Mouse (Mus musculus) forebrain, postnatal 0 days (tissue): ENCODE results near the gene Lclat1. TPM values are rescaled to one million over a fixed set of nuclear protein-coding genes. Genes with fewer than 3 reads are reported as not detected.

ENCODE experiments used
- ATAC-seq: fragments of 200-750 bp; cut with Nextera tagmentation; 2 replicates; pipeline ENCODE4 v1.8.0; 2017; ENCODE audit warnings: mild to moderate bottlenecking, moderate library complexity
- DNase-seq: peaks from one replicate; pipeline ENCODE4 v3.0.0-alpha.2; 2015
- H3K27ac ChIP-seq: fragments of 300-500 bp; sonication (generic); 2 replicates; pipeline ENCODE4 v1.5.1; 2014; ENCODE audit warnings: low read depth, mild to moderate bottlenecking, antibody characterized with exemption, low read length, moderate library complexity, mixed read lengths
- H3K27me3 ChIP-seq: fragments of 300-500 bp; sonication (generic); 2 replicates; pipeline ENCODE4 v1.6.1; 2014; ENCODE audit warnings: mild to moderate bottlenecking, low read length, mixed read lengths; ENCODE audit not compliant: insufficient read depth
- H3K36me3 ChIP-seq: fragments of 300-500 bp; sonication (generic); 2 replicates; pipeline ENCODE4 v1.6.1; 2014; ENCODE audit warnings: mild to moderate bottlenecking, moderate library complexity; ENCODE audit not compliant: insufficient read depth
- H3K4me1 ChIP-seq: fragments of 300-500 bp; sonication (generic); 2 replicates; pipeline ENCODE4 v1.6.1; 2014; ENCODE audit warnings: antibody characterized with exemption; ENCODE audit not compliant: insufficient read depth
- H3K4me2 ChIP-seq: fragments of 300-500 bp; sonication (generic); 2 replicates; pipeline ENCODE4 v1.6.1; 2014; ENCODE audit warnings: low read depth, mild to moderate bottlenecking, moderate library complexity
- H3K4me3 ChIP-seq: fragments of 300-500 bp; sonication (generic); 2 replicates; pipeline ENCODE4 v1.5.1; 2014; ENCODE audit warnings: low read depth, low read length, mixed read lengths
- H3K9ac ChIP-seq: fragments of 300-500 bp; sonication (generic); 2 replicates; pipeline ENCODE4 v1.6.1; 2014; ENCODE audit warnings: mild to moderate bottlenecking
- H3K9me3 ChIP-seq: fragments of 300-500 bp; sonication (generic); 2 replicates; pipeline ENCODE4 v1.6.1; 2016; ENCODE audit warnings: low read length
- CTCF ChIP-seq: sonication (generic); IDR thresholded peaks from 2 replicates; pipeline ENCODE4 v1.5.1; 2016; ENCODE audit warnings: antibody characterized with exemption, control low read depth, low read depth
- WGBS: fragments of 180-500 bp; shearing (Covaris S2); extraction: QIAGEN DNeasy Blood & Tissue Kit; methylation state at CpG from one replicate; pipeline ENCODE4 v1.1.7; 2014; 5-methylcytosine and 5-hydroxymethylcytosine counted together
- polyA plus RNA-seq: library from polyadenylated mRNA; unstranded; fragments of >200 nt; fragmentation: Nextera tagmentation; extraction: Ambion mirVana; gene quantifications from 2 replicates; pipeline ENCODE4 v1.2.1, GENCODE M21; 2015
- total RNA-seq: library from RNA; depleted of rRNA; stranded (reverse); fragments of >200 nt; gene quantifications from 2 replicates; pipeline ENCODE4 v1.2.3, GENCODE M21; 2014

The Lclat1 gene
- total and polyA plus RNA-seq, 2 experiments from 2014 or later, result 11.9 to 28.4 TPM

DNA sequence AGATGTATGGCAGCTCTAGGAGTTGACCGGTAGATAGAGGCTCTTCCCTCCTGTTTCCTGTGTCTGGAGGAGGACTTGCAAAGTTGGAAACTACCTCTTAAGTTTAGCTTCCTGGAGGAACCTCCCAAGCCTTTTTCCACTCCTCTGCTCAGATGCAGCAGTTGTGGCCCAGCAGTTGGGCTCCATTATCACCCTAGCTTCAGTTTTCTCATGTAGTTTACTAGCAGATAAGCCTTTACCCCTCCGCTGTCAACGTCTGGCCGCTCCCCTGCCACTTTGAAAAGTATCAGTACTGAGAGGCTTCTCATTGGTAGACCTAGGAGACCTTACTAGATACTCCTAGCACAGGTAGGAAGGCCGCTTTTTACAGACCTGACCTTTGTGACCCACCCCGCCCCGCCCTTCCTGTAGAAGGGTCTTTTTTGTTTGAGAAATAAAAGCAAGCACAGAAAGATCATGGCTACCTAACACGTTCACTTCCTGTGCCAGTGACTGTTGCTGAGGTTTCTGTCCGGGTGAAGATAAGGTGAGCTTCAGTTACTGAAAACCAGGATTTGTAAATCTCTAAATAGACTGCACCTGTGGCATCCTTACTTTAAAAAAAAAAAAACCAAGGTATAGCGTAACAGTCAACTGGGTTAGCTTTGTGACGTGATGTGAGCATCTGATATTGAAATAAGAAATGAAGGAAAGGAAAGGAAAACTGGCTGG lies 121.8 kb downstream of the Lclat1 start:
- 95% methylated on average over 11 of the region's 11 CpGs for WGBS
- TF ChIP-seq CTCF, result no peak
- no peak overlapping the region for H3K9ac ChIP-seq
- ATAC-seq (no peak), DNase-seq (no peak)
- H3K9me3 ChIP-seq, result no peaks in the 10 kb centered on the region
- H3K27me3 ChIP-seq, result no peaks in the 10 kb centered on the region
- H3K4me2 ChIP-seq, result no peak overlapping the region
- H3K4me1 ChIP-seq, result peaks cover 8% of the 10 kb centered on the region; the same call in 1 of the 2 replicates
- no peaks in the 10 kb centered on the region for H3K36me3 ChIP-seq
- no peak overlapping the region for H3K4me3 ChIP-seq
- no peak overlapping the region for H3K27ac ChIP-seq

DNA sequence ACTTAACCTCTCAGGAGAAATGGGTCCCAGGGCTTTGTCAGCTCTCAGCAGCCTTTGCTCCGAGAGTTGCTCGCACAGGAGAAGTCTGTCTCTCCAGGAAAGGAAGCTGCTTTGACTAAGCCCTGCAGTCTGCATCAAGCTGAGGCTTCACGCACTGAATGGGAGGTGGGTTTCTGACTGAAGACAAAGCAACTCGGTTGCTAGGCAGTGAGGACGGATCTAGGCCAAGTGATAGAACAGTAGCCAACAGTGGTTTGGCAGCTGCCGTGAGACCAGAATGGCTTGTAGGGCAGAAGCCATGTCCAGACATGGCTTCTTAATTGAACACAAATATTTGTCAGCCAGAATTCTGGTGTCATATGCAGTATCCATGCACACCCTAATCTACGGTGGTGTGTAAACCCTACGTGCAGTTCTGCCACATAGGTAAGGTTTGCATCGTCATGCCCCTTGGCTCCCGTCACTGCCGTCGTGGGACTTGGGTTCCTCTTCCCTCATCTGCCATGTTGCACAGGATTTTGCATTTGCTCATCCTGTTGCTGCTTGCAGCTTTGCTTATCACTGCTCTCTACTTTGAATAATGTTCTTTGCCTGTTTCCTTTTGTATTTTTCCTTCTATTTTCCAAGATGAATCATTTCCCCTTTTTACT lies 122.7 kb downstream of the Lclat1 start:
- Histone ChIP-seq H3K4me2 (no peak overlapping the region), H3K9ac (no peak overlapping the region)
- 50% methylated on average over 12 of the region's 12 CpGs for WGBS

DNA sequence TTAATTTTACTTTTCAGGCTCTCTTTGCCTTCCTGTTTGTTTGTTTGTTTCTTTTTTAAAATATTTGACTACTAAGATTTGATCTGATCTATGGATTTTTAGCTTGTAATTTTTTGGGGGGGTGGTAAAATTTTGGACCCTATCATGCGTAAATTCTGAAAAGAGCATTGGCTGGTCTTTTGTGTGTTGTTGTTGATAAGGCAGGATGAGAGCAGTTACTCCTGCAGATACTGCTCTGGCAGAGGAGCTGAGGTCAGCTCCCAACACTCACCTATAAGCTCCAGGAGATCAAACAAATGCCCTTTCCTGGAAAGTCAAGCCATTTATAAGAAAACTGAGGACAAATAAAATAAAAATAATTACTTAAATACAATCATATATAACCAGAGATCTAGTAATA lies 123.6 kb downstream of the Lclat1 start:
- 95% methylated on average over 1 of the region's 1 CpGs for WGBS
- Histone ChIP-seq H3K4me2 (no peak overlapping the region), H3K4me3 (no peak overlapping the region), H3K27ac (no peak overlapping the region), H3K9me3 (no peaks in the 10 kb centered on the region), H3K36me3 (no peaks in the 10 kb centered on the region), H3K4me1 (peaks cover 3% of the 10 kb centered on the region; the same call in 1 of the 2 replicates), H3K27me3 (no peaks in the 10 kb centered on the region), H3K9ac (no peak overlapping the region)
- no peak for ATAC-seq
- no peak for TF ChIP-seq CTCF
- no peak for DNase-seq

More for the DNA sequence above, 122.7 kb downstream of the Lclat1 start:
- H3K4me1 ChIP-seq, result peaks cover 8% of the 10 kb centered on the region; the same call in 1 of the 2 replicates
- H3K36me3 ChIP-seq, result no peaks in the 10 kb centered on the region
- no peak overlapping the region for H3K4me3 ChIP-seq
- no peaks in the 10 kb centered on the region for H3K9me3 ChIP-seq
- peak overlapping the region; percentile 37; the same call in 1 of the 2 replicates for H3K27ac ChIP-seq
- no peak for TF ChIP-seq CTCF
- ATAC-seq, result peak; percentile 75
- peak; percentile 64 for DNase-seq
- no peaks in the 10 kb centered on the region for H3K27me3 ChIP-seq

DNA sequence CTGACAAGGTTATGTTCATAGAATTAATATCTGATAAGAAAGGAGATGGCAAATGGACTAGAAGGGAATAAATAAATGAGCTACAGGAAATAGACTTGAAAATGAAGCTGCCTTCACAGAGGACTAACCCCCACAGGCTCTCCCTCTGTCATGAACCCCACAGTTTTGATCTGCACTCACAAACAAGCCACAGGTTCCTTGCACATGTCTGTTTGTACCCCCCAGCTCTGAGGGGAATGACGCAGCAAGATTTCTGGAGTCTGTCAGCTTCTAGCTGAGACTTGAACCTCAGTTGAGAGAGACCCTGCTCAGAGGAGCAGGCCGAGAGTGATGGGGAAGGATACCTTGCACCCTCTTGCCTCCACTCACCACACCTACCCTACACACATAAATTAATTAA lies 124.8 kb downstream of the Lclat1 start:
- no peaks in the 10 kb centered on the region for H3K27me3 ChIP-seq
- ATAC-seq (no peak), DNase-seq (no peak)
- WGBS, result 93% methylated on average over 2 of the region's 2 CpGs
- H3K36me3 ChIP-seq, result no peaks in the 10 kb centered on the region
- H3K4me1 ChIP-seq, result 0 out of 2 replicates have a peak, but pooled peaks cover 4% of the 10 kb centered on the region
- no peak overlapping the region for H3K4me2 ChIP-seq
- H3K9ac ChIP-seq, result no peak overlapping the region
- no peak overlapping the region for H3K27ac ChIP-seq
- H3K4me3 ChIP-seq, result no peak overlapping the region
- TF ChIP-seq CTCF, result no peak
- H3K9me3 ChIP-seq, result no peaks in the 10 kb centered on the region

DNA sequence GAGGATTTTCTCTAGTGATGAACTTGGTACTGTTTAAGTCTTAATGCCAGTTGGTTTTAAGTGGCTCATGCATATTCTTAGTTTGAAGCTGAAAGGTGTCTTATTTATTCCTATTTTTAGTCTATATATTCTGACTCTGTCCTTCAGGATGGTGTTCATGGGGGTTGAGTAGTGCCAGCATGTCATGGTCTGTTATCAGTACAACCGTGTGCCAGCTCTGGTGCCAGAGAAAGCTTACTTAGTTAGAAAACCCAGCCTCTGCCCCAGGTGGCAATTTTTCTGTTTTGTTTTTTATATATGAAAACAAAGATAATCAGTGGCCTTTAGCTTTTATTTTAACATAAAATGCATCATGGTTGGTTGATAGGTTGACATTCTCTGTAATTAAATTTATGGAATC lies 126.2 kb downstream of the Lclat1 start:
- H3K4me3 ChIP-seq, result no peak overlapping the region
- TF ChIP-seq CTCF, result no peak
- H3K9ac ChIP-seq, result no peak overlapping the region
- H3K4me1 ChIP-seq, result 0 out of 2 replicates have a peak, but pooled peaks cover 4% of the 10 kb centered on the region
- H3K36me3 ChIP-seq, result no peaks in the 10 kb centered on the region
- no peak overlapping the region for H3K27ac ChIP-seq
- ATAC-seq, result no peak
- WGBS, result 95% methylated on average over 1 of the region's 1 CpGs
- no peaks in the 10 kb centered on the region for H3K27me3 ChIP-seq
- DNase-seq, result no peak
- no peak overlapping the region for H3K4me2 ChIP-seq
- no peaks in the 10 kb centered on the region for H3K9me3 ChIP-seq

DNA sequence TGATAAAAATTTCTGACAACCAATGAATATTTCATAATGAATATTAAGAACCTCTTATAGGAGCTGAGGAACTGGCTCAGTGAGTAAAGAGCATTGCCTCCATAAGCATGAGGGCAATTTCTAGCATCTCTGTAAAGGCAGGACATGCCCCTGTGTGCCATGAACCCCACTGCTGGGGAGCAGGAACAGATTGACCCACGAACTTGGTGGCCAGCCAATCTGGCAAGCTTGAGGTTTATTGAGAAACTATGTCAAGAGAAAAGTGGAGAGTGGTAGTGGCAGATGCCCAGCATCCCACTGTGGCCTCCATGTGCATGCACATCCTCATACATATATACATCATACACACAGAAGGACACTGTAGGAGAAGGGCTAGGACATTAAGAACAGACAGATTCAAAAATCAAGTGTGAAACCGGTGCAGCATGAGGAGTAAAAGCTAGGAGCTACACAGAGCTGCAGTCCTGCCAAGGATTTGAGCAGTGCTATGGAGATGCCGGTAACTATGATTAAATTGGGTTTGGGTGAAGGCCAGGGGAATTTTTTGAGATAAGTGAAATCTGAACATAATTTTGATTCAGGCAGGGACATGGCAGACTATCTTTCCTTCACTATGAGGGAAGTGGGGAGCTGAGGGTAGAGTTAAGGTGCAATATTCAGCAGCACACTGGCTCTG lies 129.5 kb downstream of the Lclat1 start:
- Histone ChIP-seq H3K27ac (no peak overlapping the region), H3K36me3 (no peaks in the 10 kb centered on the region), H3K9me3 (no peaks in the 10 kb centered on the region), H3K27me3 (no peaks in the 10 kb centered on the region), H3K4me1 (0 out of 2 replicates have a peak, but pooled peaks cover 4% of the 10 kb centered on the region), H3K9ac (no peak overlapping the region), H3K4me3 (no peak overlapping the region), H3K4me2 (no peak overlapping the region)
- no peak for TF ChIP-seq CTCF
- ATAC-seq (peak; percentile 62), DNase-seq (peak; percentile 59)
- 54% methylated on average over 3 of the region's 3 CpGs for WGBS

DNA sequence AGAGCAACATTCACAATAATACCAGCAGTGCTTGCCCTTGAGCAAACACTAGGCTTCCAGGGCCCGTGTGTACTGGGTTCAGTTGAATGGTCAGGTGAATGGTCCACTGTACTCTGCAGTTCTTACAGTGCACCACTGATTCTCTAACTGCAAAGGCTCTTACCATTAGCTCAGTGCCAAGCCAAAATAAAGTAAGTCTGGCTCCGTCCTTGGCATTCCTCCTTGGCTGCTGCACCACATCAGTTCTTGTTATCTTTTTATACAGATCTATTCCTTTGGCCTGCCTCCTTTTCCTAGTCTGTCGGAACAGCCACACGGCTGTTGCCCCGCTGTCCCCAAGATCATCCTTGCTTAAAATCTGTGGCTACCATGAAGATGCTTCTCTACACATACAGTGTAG lies 130.7 kb downstream of the Lclat1 start:
- no peak overlapping the region for H3K27ac ChIP-seq
- no peaks in the 10 kb centered on the region for H3K27me3 ChIP-seq
- whole genome bisulfite sequencing, result 73% methylated on average over 5 of the region's 5 CpGs
- H3K9ac ChIP-seq, result no peak overlapping the region
- H3K36me3 ChIP-seq, result no peaks in the 10 kb centered on the region
- no peak for DNase-seq
- TF ChIP-seq CTCF, result no peak
- H3K4me3 ChIP-seq, result no peak overlapping the region
- 0 out of 2 replicates have a peak, but pooled peaks cover 4% of the 10 kb centered on the region for H3K4me1 ChIP-seq
- no peaks in the 10 kb centered on the region for H3K9me3 ChIP-seq
- no peak overlapping the region for H3K4me2 ChIP-seq
- no peak for ATAC-seq
